Mouse (Mus musculus): ENCODE results near the gene Slco2a1.

Slco2a1 gene

GRCm38 (mm10) chr9:103038266-103038665 is 49.8 kb downstream of the Slco2a1 start:
- DNase-seq (ENCODE audit: low spot score), result no peak

- no peak for DNase-seq (ENCODE audit: low spot score)
Measured at GRCm38 (mm10) chr9:103038705-103039104, 50.2 kb downstream of the Slco2a1 start.

- DNase-seq (ENCODE audit: low spot score), result no peak
Measured at GRCm38 (mm10) chr9:103040581-103040980, 52.1 kb downstream of the Slco2a1 start.

- DNase-seq (ENCODE audit: low spot score), result peak; percentile 58
Measured at GRCm38 (mm10) chr9:103045406-103045805, 56.9 kb downstream of the Slco2a1 start.

- no peak for DNase-seq (ENCODE audit: low spot score)
Measured at GRCm38 (mm10) chr9:103049049-103049511, 60.6 kb downstream of the Slco2a1 start.

- no peak for DNase-seq (ENCODE audit: low spot score)
Measured at GRCm38 (mm10) chr9:103053829-103054228, 65.3 kb downstream of the Slco2a1 start.

GRCm38 (mm10) chr9:103055061-103055460 is 66.5 kb downstream of the Slco2a1 start:
- DNase-seq (ENCODE audit: low spot score), result no peak

- DNase-seq (ENCODE audit: low spot score), result no peak
Measured at GRCm38 (mm10) chr9:103056164-103056563, 67.7 kb downstream of the Slco2a1 start.

- DNase-seq (ENCODE audit: low spot score), result no peak
Measured at GRCm38 (mm10) chr9:103060551-103060950, 72.0 kb downstream of the Slco2a1 start.

GRCm38 (mm10) chr9:103061471-103062053 is 73.0 kb downstream of the Slco2a1 start:
- DNase-seq (ENCODE audit: low spot score), result peak; percentile 16

GRCm38 (mm10) chr9:103063591-103063990 is 75.1 kb downstream of the Slco2a1 start:
- DNase-seq (ENCODE audit: low spot score), result no peak

- DNase-seq (ENCODE audit: low spot score), result peak; percentile 52
Measured at GRCm38 (mm10) chr9:103066845-103067244, 78.3 kb downstream of the Slco2a1 start.

- DNase-seq (ENCODE audit: low spot score), result no peak
Measured at GRCm38 (mm10) chr9:103067651-103068050, 79.1 kb downstream of the Slco2a1 start.

GRCm38 (mm10) chr9:103068769-103069168 is 80.3 kb downstream of the Slco2a1 start:
- DNase-seq (ENCODE audit: low spot score), result no peak

GRCm38 (mm10) chr9:103071541-103072203 is 83.2 kb downstream of the Slco2a1 start:
- no peak for DNase-seq (ENCODE audit: low spot score)

GRCm38 (mm10) chr9:103072204-103072599 is 83.7 kb downstream of the Slco2a1 start:
- DNase-seq (ENCODE audit: low spot score), result no peak

GRCm38 (mm10) chr9:103072926-103073515 is 84.5 kb downstream of the Slco2a1 start:
- peak; percentile 51 for DNase-seq (ENCODE audit: low spot score)

- DNase-seq (ENCODE audit: low spot score), result no peak
Measured at GRCm38 (mm10) chr9:103076836-103077531, 88.5 kb downstream of the Slco2a1 start.

- DNase-seq (ENCODE audit: low spot score), result peak; percentile 24
Measured at GRCm38 (mm10) chr9:103078194-103078691, 89.7 kb downstream of the Slco2a1 start.

GRCm38 (mm10) chr9:103080211-103080610 is 91.7 kb downstream of the Slco2a1 start:
- no peak for DNase-seq (ENCODE audit: low spot score)

- DNase-seq (ENCODE audit: low spot score), result no peak
Measured at GRCm38 (mm10) chr9:103082246-103082975, 93.9 kb downstream of the Slco2a1 start.

- no peak for DNase-seq (ENCODE audit: low spot score)
Measured at GRCm38 (mm10) chr9:103083405-103083804, 94.9 kb downstream of the Slco2a1 start.

Data from adipocyte (in vitro differentiated cells).